In the genomic region with DNA sequence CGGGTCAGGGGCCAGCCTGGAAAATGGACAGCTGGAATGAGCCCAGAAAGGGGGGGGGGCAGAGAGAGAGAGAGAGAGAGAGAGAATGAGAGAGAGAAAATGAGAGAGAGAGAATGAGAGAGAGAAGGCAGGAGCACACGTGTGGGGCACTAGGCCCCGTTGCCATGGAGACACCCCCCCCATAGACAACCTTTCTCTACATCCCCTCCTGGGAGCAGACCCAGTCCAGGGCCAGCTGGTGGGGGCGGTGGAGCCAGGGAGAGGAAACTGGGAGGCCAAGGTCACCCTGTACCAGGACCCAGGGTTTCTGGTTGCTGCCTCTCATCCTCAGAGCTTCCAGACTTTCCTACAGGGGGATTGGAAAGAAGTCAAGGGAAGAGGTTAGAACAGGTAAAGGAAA, we compare ENCODE assay signal across 9 mouse cellular contexts. TPM values are rescaled to one million over a fixed set of nuclear protein-coding genes. Genes with fewer than 3 reads are reported as not detected.
DNase-seq lines count a peak whose midpoint lies in the region; ATAC-seq and TF ChIP-seq lines count a peak whose summit lies in the region.
"Had no signal": no experiment of that assay in that cellular context is flagged by ENCODE, and none has a peak within 500 bp of the region (broad histone marks: within the 10 kb centered on the region; RNA-seq: fewer than 3 reads in every experiment).

No protein-coding gene starts in this region.

- 18% methylated on average over 4 of the region's 4 CpGs for WGBS in intestine, embryonic 15.5 days
- 23% methylated on average over 4 of the region's 4 CpGs for WGBS in intestine, postnatal 0 days
- WGBS in embryonic facial prominence, embryonic 14.5 days = 20% methylated on average over 4 of the region's 4 CpGs
- WGBS in limb, embryonic 15.5 days = 16% methylated on average over 4 of the region's 4 CpGs

- no peak overlapping the region for H3K27ac ChIP-seq in intestine, embryonic 15.5 days
- H3K27ac ChIP-seq in intestine, postnatal 0 days (ENCODE audit: low read depth, low read length) = no peak overlapping the region
- H3K27ac ChIP-seq in embryonic facial prominence, embryonic 14.5 days (replicated peaks; ENCODE audit: low read depth, low read length) = no peak overlapping the region
- no peak overlapping the region for H3K27ac ChIP-seq in limb, embryonic 15.5 days

- TF ChIP-seq CTCF in intestine, postnatal 0 days (IDR thresholded peaks at IDR 0.05; ENCODE audit: low read depth) = no peak

- no peak overlapping the region for H3K9ac ChIP-seq in intestine, embryonic 15.5 days
- H3K9ac ChIP-seq in intestine, postnatal 0 days (ENCODE audit: low read depth, low read length) = no peak overlapping the region
- H3K9ac ChIP-seq in embryonic facial prominence, embryonic 14.5 days (ENCODE audit: low read depth, low read length) = no peak overlapping the region
- no peak overlapping the region for H3K9ac ChIP-seq in limb, embryonic 15.5 days

- H3K9me3 ChIP-seq in intestine, embryonic 15.5 days = no peaks in the 10 kb centered on the region
- no peaks in the 10 kb centered on the region for H3K9me3 ChIP-seq in intestine, postnatal 0 days (ENCODE audit: control insufficient read depth)
- no peaks in the 10 kb centered on the region for H3K9me3 ChIP-seq in embryonic facial prominence, embryonic 14.5 days (ENCODE audit: control insufficient read depth, low read length)
- H3K9me3 ChIP-seq in limb, embryonic 15.5 days = no peaks in the 10 kb centered on the region

- ATAC-seq in intestine, embryonic 15.5 days = no peak
- ATAC-seq in intestine, postnatal 0 days = no peak
- no peak for ATAC-seq in embryonic facial prominence, embryonic 14.5 days (ENCODE audit: low read depth)
- no peak for ATAC-seq in limb, embryonic 15.5 days (ENCODE audit: insufficient number of reproducible peaks, low FRiP score, low TSS enrichment, low read depth)

- H3K4me3 ChIP-seq in intestine, embryonic 15.5 days (replicated peaks) = no peak overlapping the region
- H3K4me3 ChIP-seq in intestine, postnatal 0 days (ENCODE audit: low read depth, low read length) = no peak overlapping the region
- H3K4me3 ChIP-seq in embryonic facial prominence, embryonic 14.5 days (ENCODE audit: low read depth, low read length) = 0 out of 2 replicates have a peak overlapping the region, but pooled peaks have one; percentile 41
- no peak overlapping the region for H3K4me3 ChIP-seq in limb, embryonic 15.5 days

- no peaks in the 10 kb centered on the region for H3K36me3 ChIP-seq in intestine, embryonic 15.5 days
- H3K36me3 ChIP-seq in intestine, postnatal 0 days (ENCODE audit: control insufficient read depth, insufficient read depth) = no peaks in the 10 kb centered on the region
- H3K36me3 ChIP-seq in embryonic facial prominence, embryonic 14.5 days (ENCODE audit: control insufficient read depth, insufficient read depth, low read length) = 0 out of 2 replicates have a peak, but pooled peaks cover 11% of the 10 kb centered on the region
- peaks cover 3% of the 10 kb centered on the region; the same call in 1 of the 2 replicates for H3K36me3 ChIP-seq in limb, embryonic 15.5 days

- DNase-seq in adrenal gland, postnatal 25 days = peak; percentile 34
- DNase-seq in embryonic facial prominence, embryonic 14.5 days (ENCODE audit: low spot score) = no peak
- no peak for DNase-seq in thymus, postnatal 4 days
- no peak for DNase-seq in layer of hippocampus, adult 18-20 months (ENCODE audit: low spot score in 2 of 2)
- no peak for DNase-seq in thymus, postnatal 10 days (ENCODE audit: low spot score in 2 of 2)
- DNase-seq: kidney, postnatal 36 days had no signal

- no peaks in the 10 kb centered on the region for H3K4me1 ChIP-seq in intestine, embryonic 15.5 days (replicated peaks)
- no peaks in the 10 kb centered on the region for H3K4me1 ChIP-seq in intestine, postnatal 0 days (replicated peaks; ENCODE audit: control insufficient read depth, insufficient read depth, low read length)
- no peaks in the 10 kb centered on the region for H3K4me1 ChIP-seq in embryonic facial prominence, embryonic 14.5 days (ENCODE audit: control insufficient read depth, insufficient read depth, low read length)
- H3K4me1 ChIP-seq in limb, embryonic 15.5 days = peaks cover 18% of the 10 kb centered on the region

- peak overlapping the region; percentile 54; the same call in 1 of the 2 replicates for H3K4me2 ChIP-seq in intestine, embryonic 15.5 days (replicated peaks)
- no peak overlapping the region for H3K4me2 ChIP-seq in intestine, postnatal 0 days (replicated peaks; ENCODE audit: low read depth)
- H3K4me2 ChIP-seq in embryonic facial prominence, embryonic 14.5 days (ENCODE audit: low read depth, low read length) = peak overlapping the region; percentile 66
- peak overlapping the region; percentile 63; the same call in 1 of the 2 replicates for H3K4me2 ChIP-seq in limb, embryonic 15.5 days

- H3K27me3 ChIP-seq in intestine, embryonic 15.5 days (replicated peaks) = no peaks in the 10 kb centered on the region
- H3K27me3 ChIP-seq in intestine, postnatal 0 days (replicated peaks; ENCODE audit: control insufficient read depth, insufficient read depth, low read length) = no peaks in the 10 kb centered on the region
- H3K27me3 ChIP-seq in embryonic facial prominence, embryonic 14.5 days (replicated peaks; ENCODE audit: control insufficient read depth, insufficient read depth, low read length) = no peaks in the 10 kb centered on the region
- no peaks in the 10 kb centered on the region for H3K27me3 ChIP-seq in limb, embryonic 15.5 days

RNA-seq across cellular contexts. Expression of gene Cacng8, which starts 1.3 kb away (rescaled TPM):
- polyA plus RNA-seq in intestine, embryonic 15.5 days (2015; fragmentation: Nextera tagmentation; extraction: Ambion mirVana) = 2.0 and 2.2 TPM in 2 replicates
- 0.27 and 0.85 TPM in 2 replicates for polyA plus RNA-seq in intestine, postnatal 0 days (2015; fragmentation: Nextera tagmentation; extraction: Ambion mirVana)
- total RNA-seq in adrenal gland, postnatal 25 days (2021) = 2.5 and 5.1 TPM in 2 replicates
- polyA plus RNA-seq in embryonic facial prominence, embryonic 14.5 days (2014; fragmentation: Nextera tagmentation; extraction: Ambion mirVana) = 1.3 and 3.3 TPM in 2 replicates
- 2.4 and 2.6 TPM in 2 replicates for polyA plus RNA-seq in limb, embryonic 15.5 days (2015; fragmentation: Nextera tagmentation; extraction: Ambion mirVana)
- 100 to 1,000 TPM; 368 to 411 TPM for total RNA-seq in layer of hippocampus, adult 18-20 months (2021)

RNA-seq across cellular contexts. Expression of gene Cacng6, which starts 32.2 kb away (rescaled TPM):
- polyA plus RNA-seq in intestine, embryonic 15.5 days (2015; fragmentation: Nextera tagmentation; extraction: Ambion mirVana) = 0.33 TPM in 1 of 2 replicates, not detected in the other
- 0.22 and 0.33 TPM in 2 replicates for polyA plus RNA-seq in intestine, postnatal 0 days (2015; fragmentation: Nextera tagmentation; extraction: Ambion mirVana)
- not detected in 2 replicates for total RNA-seq in adrenal gland, postnatal 25 days (2021)
- polyA plus RNA-seq in embryonic facial prominence, embryonic 14.5 days (2014; fragmentation: Nextera tagmentation; extraction: Ambion mirVana) = 13.0 and 14.5 TPM in 2 replicates
- 6.7 and 15.4 TPM in 2 replicates for polyA plus RNA-seq in limb, embryonic 15.5 days (2015; fragmentation: Nextera tagmentation; extraction: Ambion mirVana)
- 1 to 10 TPM; 1.3 to 1.5 TPM for total RNA-seq in layer of hippocampus, adult 18-20 months (2021)

RNA-seq across cellular contexts. Expression of gene Cacng7, which starts 59.1 kb away (rescaled TPM):
- polyA plus RNA-seq in intestine, embryonic 15.5 days (2015; fragmentation: Nextera tagmentation; extraction: Ambion mirVana) = 1.2 and 1.8 TPM in 2 replicates
- 0.63 and 0.86 TPM in 2 replicates for polyA plus RNA-seq in intestine, postnatal 0 days (2015; fragmentation: Nextera tagmentation; extraction: Ambion mirVana)
- total RNA-seq in adrenal gland, postnatal 25 days (2021) = 6.6 and 10.1 TPM in 2 replicates
- polyA plus RNA-seq in embryonic facial prominence, embryonic 14.5 days (2014; fragmentation: Nextera tagmentation; extraction: Ambion mirVana) = 1.7 and 3.1 TPM in 2 replicates
- 1.7 and 2.6 TPM in 2 replicates for polyA plus RNA-seq in limb, embryonic 15.5 days (2015; fragmentation: Nextera tagmentation; extraction: Ambion mirVana)
- total RNA-seq in layer of hippocampus, adult 18-20 months (2021) = 100 to 1,000 TPM; 134 to 148 TPM
